Mouse (Mus musculus) adrenal gland, adult (tissue): ENCODE results near the gene Fam129c.
A peak's percentile ranks its signal among the peaks of the same experiment; 100 is the strongest.

Source experiments
- DNase-seq, 2 experiments: peaks; one replicate each; pipeline ENCODE4 v3.0.0; 2022 to 2023; ENCODE audit warnings: low spot score in 1 of 2; ENCODE audit not compliant: inconsistent age in 2 of 2

Gene Fam129c

GRCm38 (mm10) chr8:71572847-71573633, 24.4 kb upstream of the Fam129c start:
- peak; percentile 75 to 82 for DNase-seq

GRCm38 (mm10) chr8:71574426-71574825, 23.0 kb upstream of the Fam129c start:
- peak; percentile 76 to 82 for DNase-seq

GRCm38 (mm10) chr8:71575020-71575419, 22.4 kb upstream of the Fam129c start:
- peak in 1 of 2 experiments; percentile 68 for DNase-seq

GRCm38 (mm10) chr8:71577856-71578387, 19.5 kb upstream of the Fam129c start:
- no peak for DNase-seq

- DNase-seq, result peak in 1 of 2 experiments; percentile 84
These were observed 18.4 kb upstream of the Fam129c start for GRCm38 (mm10) chr8:71579009-71579408.

GRCm38 (mm10) chr8:71579476-71579875, 18.0 kb upstream of the Fam129c start:
- DNase-seq, result peak; percentile 77 to 92

- DNase-seq, result peak in 1 of 2 experiments; percentile 62
These were observed 17.2 kb upstream of the Fam129c start for GRCm38 (mm10) chr8:71580201-71580600.

GRCm38 (mm10) chr8:71586891-71587290, 10.6 kb upstream of the Fam129c start:
- peak; percentile 60 to 83 for DNase-seq

- no peak for DNase-seq
These were observed 8.7 kb upstream of the Fam129c start for GRCm38 (mm10) chr8:71588762-71589161.

GRCm38 (mm10) chr8:71591017-71591416, 6.4 kb upstream of the Fam129c start:
- DNase-seq, result no peak

- peak; percentile 98 for DNase-seq
These were observed 5.7 kb upstream of the Fam129c start, which contains the start of gene Pgls for GRCm38 (mm10) chr8:71591471-71592373. Pgls (plus strand) TSS chr8:71592176.

- DNase-seq, result peak in 1 of 2 experiments; percentile 89
These were observed 4.9 kb upstream of the Fam129c start for GRCm38 (mm10) chr8:71592374-71593170.

- peak in 1 of 2 experiments; percentile 66 for DNase-seq
These were observed 3.7 kb upstream of the Fam129c start for GRCm38 (mm10) chr8:71593556-71594323.

GRCm38 (mm10) chr8:71594324-71594722, 3.1 kb upstream of the Fam129c start:
- DNase-seq, result no peak

GRCm38 (mm10) chr8:71595862-71596261, 1.6 kb upstream of the Fam129c start:
- DNase-seq, result peak; percentile 90 to 96

- DNase-seq, result no peak
These were observed 1.1 kb upstream of the Fam129c start for GRCm38 (mm10) chr8:71596384-71596783.

GRCm38 (mm10) chr8:71596798-71597197, 650 bp upstream of the Fam129c start:
- no peak for DNase-seq

- DNase-seq, result no peak
These were observed 927 bp downstream of the Fam129c start for GRCm38 (mm10) chr8:71598375-71598774.

- no peak for DNase-seq
These were observed 1.4 kb downstream of the Fam129c start for GRCm38 (mm10) chr8:71598841-71599240.
